Mouse (Mus musculus) forebrain, embryonic 10.5 days (tissue): ENCODE data around the gene Hes7. TPM values are rescaled to one million over a fixed set of nuclear protein-coding genes. Genes with fewer than 3 reads are reported as not detected.

Experiments
- DNase-seq: peaks from one replicate; pipeline ENCODE4 v3.0.0-alpha.2; 2017; ENCODE audit warnings: low spot score; ENCODE audit errors: extremely low spot score
- H3K27ac ChIP-seq: fragments of 300-500 bp; sonication (generic); 2 replicates; pipeline ENCODE4 v1.5.1; 2016; ENCODE audit warnings: mild to moderate bottlenecking
- H3K27me3 ChIP-seq: fragments of 300-500 bp; sonication (generic); 2 replicates; pipeline ENCODE4 v1.6.1; 2016; ENCODE audit warnings: mild to moderate bottlenecking; ENCODE audit not compliant: poor library complexity, severe bottlenecking
- H3K36me3 ChIP-seq: fragments of 300-500 bp; sonication (generic); replicated peaks from 2 replicates; pipeline ENCODE4 v1.6.1; 2016; ENCODE audit warnings: mild to moderate bottlenecking, moderate library complexity
- H3K4me1 ChIP-seq: fragments of 300-500 bp; sonication (generic); 2 replicates; pipeline ENCODE4 v1.6.1; 2016
- H3K4me3 ChIP-seq: fragments of 300-500 bp; sonication (generic); 2 replicates; pipeline ENCODE4 v1.5.1; 2016; ENCODE audit warnings: mild to moderate bottlenecking, moderate library complexity
- H3K9me3 ChIP-seq: fragments of 300-500 bp; sonication (generic); 2 replicates; pipeline ENCODE4 v1.6.1; 2016; ENCODE audit warnings: mild to moderate bottlenecking, moderate library complexity
- WGBS: fragments of 180-500 bp; shearing (Covaris S2); methylation state at CpG from one replicate; pipeline ENCODE4 v1.1.7; 2016; 5-methylcytosine and 5-hydroxymethylcytosine counted together
- polyA plus RNA-seq: library from polyadenylated mRNA; unstranded; fragments of >200 nt; fragmentation: Nextera tagmentation; extraction: Ambion mirVana; gene quantifications from 2 replicates; pipeline ENCODE4 v1.2.1, GENCODE M21; 2016

The Hes7 gene
- polyA plus RNA-seq, 1 experiment from 2014 or later: 0.17 TPM

DNA sequence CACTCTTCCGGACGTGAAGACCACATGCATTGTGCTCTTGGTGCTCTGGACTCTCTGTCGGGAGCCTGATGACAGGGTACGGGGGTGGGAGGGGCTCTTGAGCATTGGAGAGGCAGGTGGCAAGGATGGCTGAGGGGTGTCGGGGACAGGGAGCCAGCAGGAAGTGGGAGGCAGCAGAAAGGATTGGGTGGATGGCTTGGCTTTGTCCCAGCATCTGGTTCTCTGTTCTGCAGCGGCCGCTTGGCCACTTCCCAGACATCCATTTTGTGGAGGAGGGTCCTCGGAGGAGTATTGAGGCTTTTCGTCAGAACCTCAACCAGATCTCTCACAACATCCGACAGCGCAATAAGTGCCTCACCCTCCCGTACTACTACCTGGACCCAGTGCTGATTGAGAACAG, 49.1 kb downstream of the Hes7 start:
- Histone ChIP-seq H3K4me1 (no peaks in the 10 kb centered on the region), H3K9me3 (no peaks in the 10 kb centered on the region), H3K27ac (no peak overlapping the region), H3K27me3 (peaks cover 14% of the 10 kb centered on the region; the same call in 1 of the 2 replicates), H3K36me3 (no peaks in the 10 kb centered on the region), H3K4me3 (no peak overlapping the region)
- 89% methylated on average over 12 of the region's 12 CpGs for WGBS
- DNase-seq: no peak

GRCm38 (mm10) chr11:69171626-69172025, 51.4 kb downstream of the Hes7 start:
- 0 out of 2 replicates have a peak, but pooled peaks cover 7% of the 10 kb centered on the region for H3K4me1 ChIP-seq
- peak; percentile 35 for DNase-seq
- no peak overlapping the region for H3K27ac ChIP-seq
- H3K27me3 ChIP-seq: no peaks in the 10 kb centered on the region
- WGBS: 33% methylated on average over 7 of the region's 7 CpGs
- H3K9me3 ChIP-seq: no peaks in the 10 kb centered on the region
- H3K4me3 ChIP-seq: no peak overlapping the region
- H3K36me3 ChIP-seq: no peaks in the 10 kb centered on the region

- Histone ChIP-seq H3K4me1 (0 out of 2 replicates have a peak, but pooled peaks cover 7% of the 10 kb centered on the region), H3K27ac (no peak overlapping the region), H3K4me3 (no peak overlapping the region), H3K27me3 (no peaks in the 10 kb centered on the region), H3K9me3 (no peaks in the 10 kb centered on the region), H3K36me3 (no peaks in the 10 kb centered on the region)
- DNase-seq: no peak
- 97% methylated on average over 2 of the region's 2 CpGs for WGBS
These were observed 52.4 kb downstream of the Hes7 start for GRCm38 (mm10) chr11:69172606-69173005.

Other genes starting within 250 kb of the Hes7 start
- gene Ndel1, start 248.5 kb upstream of the Hes7 start, polyA plus RNA-seq: 49.4 and 51.3 TPM in 2 replicates
- gene Rnf222, start 231.9 kb upstream of the Hes7 start, polyA plus RNA-seq: 0.05 and 0.11 TPM in 2 replicates
- gene Rpl26, start 218.8 kb upstream of the Hes7 start, polyA plus RNA-seq: 1,077 and 1,081 TPM in 2 replicates
- gene Odf4, start 193.3 kb upstream of the Hes7 start, polyA plus RNA-seq: not detected in 2 replicates
- 6.7 and 6.8 TPM in 2 replicates for gene Arhgef15, start 162.9 kb upstream of the Hes7 start, polyA plus RNA-seq
- gene Slc25a35, start 152.3 kb upstream of the Hes7 start, polyA plus RNA-seq: 1.9 and 2.1 TPM in 2 replicates
- gene Rangrf, start 145.2 kb upstream of the Hes7 start, polyA plus RNA-seq: 90.7 and 97.5 TPM in 2 replicates
- gene Pfas, start 111.9 kb upstream of the Hes7 start, polyA plus RNA-seq: 70.5 and 72.8 TPM in 2 replicates
- 79.6 and 86.1 TPM in 2 replicates for gene Ctc1, start 104.5 kb upstream of the Hes7 start, polyA plus RNA-seq
- 227 and 236 TPM in 2 replicates for gene Aurkb, start 74.8 kb upstream of the Hes7 start, polyA plus RNA-seq
- gene Borcs6, start 60.7 kb upstream of the Hes7 start, polyA plus RNA-seq: 3.8 and 4.1 TPM in 2 replicates
- 60.8 and 61.0 TPM in 2 replicates for gene Tmem107, start 49.6 kb upstream of the Hes7 start, polyA plus RNA-seq
- gene Vamp2, start 31.9 kb upstream of the Hes7 start, polyA plus RNA-seq: 51.3 and 57.6 TPM in 2 replicates
- 7.3 and 9.0 TPM in 2 replicates for gene Per1, start 25.2 kb upstream of the Hes7 start, polyA plus RNA-seq
- 0.11 and 0.16 TPM in 2 replicates for gene 9130213A22Rik, start 2.2 kb downstream of the Hes7 start, polyA plus RNA-seq
- 0.26 and 0.28 TPM in 2 replicates for gene Aloxe3, start 5.5 kb downstream of the Hes7 start, polyA plus RNA-seq
- 0.05 TPM in 1 of 2 replicates, not detected in the other for gene Alox12b, start 36.6 kb downstream of the Hes7 start, polyA plus RNA-seq
- gene Alox8, start 77.4 kb downstream of the Hes7 start, polyA plus RNA-seq: 0.10 TPM in 1 of 2 replicates, not detected in the other
- 0.04 and 0.06 TPM in 2 replicates for gene Gucy2e, start 116.6 kb downstream of the Hes7 start, polyA plus RNA-seq
- gene Cntrob, start 203.4 kb downstream of the Hes7 start, polyA plus RNA-seq: 37.7 and 44.2 TPM in 2 replicates
- 170 and 179 TPM in 2 replicates for gene Trappc1, start 203.6 kb downstream of the Hes7 start, polyA plus RNA-seq
- 1.1 and 1.2 TPM in 2 replicates for gene Kcnab3, start 205.9 kb downstream of the Hes7 start, polyA plus RNA-seq
- gene Rnf227, start 220.1 kb downstream of the Hes7 start, polyA plus RNA-seq: 17.0 and 19.7 TPM in 2 replicates
- 40.7 and 44.9 TPM in 2 replicates for gene Chd3, start 249.0 kb downstream of the Hes7 start, polyA plus RNA-seq